Mouse (Mus musculus): Measurements from ENCODE around the gene Actg2. TPM values are rescaled to one million over a fixed set of nuclear protein-coding genes. Genes with fewer than 3 reads are reported as not detected.
A peak's percentile ranks its signal among the peaks of the same experiment; 100 is the strongest.

Gene Actg2
- polyA plus RNA-seq, 1 experiment from 2014 or later: 2.1 TPM

DNA sequence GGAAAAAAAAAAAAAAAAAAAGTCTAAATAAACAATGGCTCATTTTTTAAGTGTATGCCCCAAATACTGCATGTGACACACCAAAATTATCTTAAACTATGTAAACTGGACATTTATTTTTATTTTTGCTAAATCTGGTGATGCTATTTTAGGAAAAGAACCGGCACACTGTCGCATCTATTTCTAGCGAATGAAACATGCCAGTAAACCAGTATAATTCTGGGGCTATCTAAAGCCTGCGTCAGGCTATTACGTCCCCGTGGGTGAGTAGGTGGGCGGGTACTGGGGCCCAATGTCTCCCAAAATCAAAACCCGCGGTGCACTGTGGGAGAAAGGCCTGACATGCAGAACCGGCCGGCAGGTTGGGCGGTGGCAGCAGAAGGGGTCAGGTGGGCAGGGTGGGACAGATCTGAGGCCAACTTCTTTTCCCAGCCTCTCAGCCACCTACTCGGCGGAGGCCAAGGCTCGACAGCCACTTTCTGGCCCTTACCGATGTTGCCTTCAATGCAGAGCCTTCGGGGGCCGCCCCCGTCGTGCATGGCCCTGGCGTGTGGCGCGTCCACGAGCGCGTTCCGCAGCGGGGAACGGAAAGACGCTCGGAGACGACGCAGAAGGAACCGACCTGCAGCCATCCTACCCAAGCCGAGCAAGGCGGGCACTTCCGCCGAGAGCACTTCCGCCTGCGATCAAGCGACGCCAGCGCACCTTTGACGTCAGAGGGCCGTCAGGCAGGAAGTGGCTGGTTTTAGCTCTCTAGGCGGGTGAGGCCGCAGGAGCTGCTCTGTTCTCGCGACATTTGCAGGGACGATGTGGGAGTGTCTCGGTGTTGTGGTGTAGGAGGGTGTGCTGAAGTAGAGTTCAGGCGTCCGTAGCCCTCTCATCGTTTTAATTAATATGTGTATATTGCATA, 29.6 kb downstream of the Actg2 start, which contains the start of gene Dguok:
Gene Dguok (minus strand): TSS at position 712 of the 910 bp plus-strand sequence.
- peak; percentile 99 for DNase-seq (ENCODE audit: low spot score)
- WGBS: under 1% methylated on average over 54 of the region's 54 CpGs
- Histone ChIP-seq H3K9me3 (no peaks in the 10 kb centered on the region), H3K27ac (peak within 1 kb of the TSS; percentile 90), H3K36me3 (0 out of 2 replicates have a peak, but pooled peaks cover 6% of the 10 kb centered on the region), H3K4me1 (replicated peaks) (peaks cover 33% of the 10 kb centered on the region), H3K27me3 (ENCODE audit: insufficient read depth, poor library complexity, severe bottlenecking) (no peaks in the 10 kb centered on the region), H3K4me3 (peak within 1 kb of the TSS; percentile 72)

DNA sequence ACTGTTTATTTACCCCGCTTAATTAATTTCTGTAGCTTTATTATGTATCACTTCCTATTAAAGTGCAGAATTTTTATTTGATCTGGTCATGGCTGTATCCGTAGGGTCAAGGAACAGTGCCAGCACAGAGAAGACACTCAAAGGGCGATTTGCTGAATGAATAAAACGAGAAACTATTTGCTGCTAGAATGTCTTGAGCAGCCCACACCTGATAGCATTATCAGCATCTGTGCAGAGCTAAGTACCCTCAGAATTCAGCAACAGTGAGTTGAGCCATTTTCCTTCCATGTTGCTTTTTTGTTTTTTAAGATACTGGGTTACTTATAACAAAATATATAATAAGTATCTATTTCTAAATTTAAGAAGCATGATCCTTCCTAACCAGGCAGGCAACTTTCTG, 30.5 kb downstream of the Actg2 start:
- Histone ChIP-seq H3K4me3 (peak overlapping the region; percentile 72), H3K9me3 (peaks cover under 1% of the 10 kb centered on the region; the same call in 1 of the 2 replicates), H3K36me3 (peaks cover 10% of the 10 kb centered on the region; the same call in 1 of the 2 replicates), H3K27me3 (ENCODE audit: insufficient read depth, poor library complexity, severe bottlenecking) (no peaks in the 10 kb centered on the region), H3K4me1 (replicated peaks) (peaks cover 33% of the 10 kb centered on the region), H3K27ac (no peak overlapping the region)
- DNase-seq (ENCODE audit: low spot score): no peak
- 93% methylated on average over 4 of the region's 4 CpGs for WGBS

DNA sequence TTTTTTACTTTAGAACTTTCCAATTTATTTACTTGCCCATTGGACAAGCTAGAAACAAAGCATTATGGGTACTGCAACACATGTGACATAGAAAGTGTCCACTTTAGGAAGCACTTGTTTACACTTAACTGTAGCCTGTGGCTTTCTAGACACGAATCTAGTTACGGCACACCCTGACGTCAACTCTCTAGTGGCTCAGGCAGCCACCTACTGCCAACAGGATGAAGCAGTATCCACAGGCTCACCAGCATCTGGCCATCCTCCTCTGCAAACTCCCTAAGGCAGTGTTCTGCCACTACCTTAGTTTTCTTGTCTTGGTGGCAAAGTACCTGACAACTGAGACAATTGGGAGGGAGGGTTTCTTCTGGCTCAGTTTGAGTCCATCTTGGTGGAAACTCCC, 32.7 kb downstream of the Actg2 start:
- Histone ChIP-seq H3K4me1 (replicated peaks) (peaks cover 26% of the 10 kb centered on the region), H3K9me3 (peaks cover 4% of the 10 kb centered on the region; the same call in 1 of the 2 replicates), H3K36me3 (peaks cover 22% of the 10 kb centered on the region; the same call in 1 of the 2 replicates), H3K4me3 (no peak overlapping the region), H3K27me3 (ENCODE audit: insufficient read depth, poor library complexity, severe bottlenecking) (no peaks in the 10 kb centered on the region), H3K27ac (no peak overlapping the region)
- no peak for DNase-seq (ENCODE audit: low spot score)
- WGBS: 86% methylated on average over 3 of the region's 3 CpGs

DNA sequence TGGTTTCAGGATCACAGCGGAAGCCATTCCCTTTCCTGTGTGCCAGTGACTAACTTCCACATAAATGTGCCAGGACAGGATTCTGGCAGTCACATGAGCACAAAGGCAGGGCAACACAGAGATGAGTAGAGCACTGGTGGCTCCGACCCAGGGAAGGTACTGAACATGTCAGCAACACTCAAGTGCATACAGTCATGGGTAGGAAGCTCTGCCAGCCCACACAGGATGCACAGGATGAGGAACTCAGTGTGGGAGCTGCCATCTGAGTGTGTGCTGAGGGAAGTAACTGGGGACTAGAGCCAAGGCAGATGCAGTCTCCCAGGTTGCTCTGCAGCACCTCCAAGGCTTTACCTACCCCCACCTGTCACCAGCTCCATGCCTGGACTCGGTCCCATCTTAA, 33.4 kb downstream of the Actg2 start:
- no peak for DNase-seq (ENCODE audit: low spot score)
- Histone ChIP-seq H3K9me3 (peaks cover 4% of the 10 kb centered on the region; the same call in 1 of the 2 replicates), H3K4me3 (no peak overlapping the region), H3K4me1 (replicated peaks) (peaks cover 23% of the 10 kb centered on the region), H3K27ac (no peak overlapping the region), H3K36me3 (peaks cover 29% of the 10 kb centered on the region; the same call in 1 of the 2 replicates), H3K27me3 (ENCODE audit: insufficient read depth, poor library complexity, severe bottlenecking) (no peaks in the 10 kb centered on the region)
- WGBS: 84% methylated on average over 3 of the region's 3 CpGs

DNA sequence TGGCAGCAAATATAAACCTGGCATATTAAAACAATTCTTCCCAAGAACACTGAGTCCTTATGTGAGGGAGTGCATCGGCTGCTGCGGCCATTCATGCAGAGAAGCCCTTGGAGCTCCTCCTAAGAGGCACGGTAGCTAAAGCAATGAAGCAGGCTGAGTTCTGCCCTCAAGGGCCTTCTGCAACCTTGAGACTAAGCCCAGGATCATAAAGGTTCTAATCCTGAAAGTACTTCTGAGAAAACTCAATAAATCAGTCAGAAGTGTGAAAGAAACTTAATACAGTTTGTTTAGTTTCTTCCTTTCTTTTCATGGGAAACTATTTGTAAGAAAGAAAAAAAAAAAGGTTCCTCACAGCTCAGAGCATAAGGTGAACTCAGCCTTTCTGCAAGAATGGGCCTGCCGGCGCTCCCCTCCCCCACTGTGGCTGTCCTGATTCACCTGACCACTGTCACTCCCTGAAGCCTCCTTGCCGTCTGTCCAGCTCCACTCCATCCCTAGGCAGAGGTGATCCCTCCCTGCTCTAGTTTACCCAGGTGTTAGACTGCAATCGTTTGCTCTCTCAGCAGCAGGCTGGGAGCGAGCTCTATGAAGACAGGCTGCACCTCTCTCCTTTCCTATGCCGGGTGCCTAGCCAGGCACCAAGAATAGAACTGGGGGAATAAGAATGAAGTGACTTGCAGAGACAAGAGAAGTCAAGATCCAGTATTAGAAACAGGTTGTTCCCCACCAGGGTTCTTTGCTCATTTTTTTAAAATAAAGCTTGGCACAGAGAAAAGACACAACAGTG, 34.3 kb downstream of the Actg2 start:
- WGBS: 66% methylated on average over 9 of the region's 9 CpGs

DNA sequence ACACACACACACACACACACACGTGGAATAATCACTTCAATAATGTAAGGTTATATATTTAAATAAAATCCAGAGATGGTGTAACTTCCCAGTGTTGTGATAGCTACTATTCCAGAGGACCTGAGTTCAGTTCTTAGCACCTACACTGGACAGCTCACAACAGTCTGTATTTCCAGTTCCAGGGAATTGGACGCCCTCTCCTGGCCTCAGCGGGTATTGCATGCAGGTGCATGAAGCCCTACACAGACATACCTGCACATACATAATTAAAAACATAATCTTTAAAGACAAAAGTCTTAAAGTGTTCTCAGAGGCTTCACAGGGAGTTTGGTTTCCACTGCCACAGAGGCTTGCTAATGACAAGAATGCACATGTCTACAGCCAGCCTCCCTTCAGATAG, 35.6 kb downstream of the Actg2 start:
- Histone ChIP-seq H3K4me1 (replicated peaks) (peaks cover 8% of the 10 kb centered on the region), H3K27me3 (ENCODE audit: insufficient read depth, poor library complexity, severe bottlenecking) (no peaks in the 10 kb centered on the region), H3K9me3 (peaks cover 4% of the 10 kb centered on the region; the same call in 1 of the 2 replicates), H3K27ac (no peak overlapping the region), H3K36me3 (peaks cover 50% of the 10 kb centered on the region), H3K4me3 (no peak overlapping the region)
- WGBS: 55% methylated on average over 3 of the region's 3 CpGs
- DNase-seq (ENCODE audit: low spot score): no peak

More for the DNA sequence above, 34.3 kb downstream of the Actg2 start:
- no peak for DNase-seq (ENCODE audit: low spot score)
- Histone ChIP-seq H3K4me3 (no peak overlapping the region), H3K27me3 (ENCODE audit: insufficient read depth, poor library complexity, severe bottlenecking) (no peaks in the 10 kb centered on the region), H3K27ac (no peak overlapping the region), H3K9me3 (peaks cover 4% of the 10 kb centered on the region; the same call in 1 of the 2 replicates), H3K4me1 (replicated peaks) (peaks cover 17% of the 10 kb centered on the region), H3K36me3 (peaks cover 39% of the 10 kb centered on the region; the same call in 1 of the 2 replicates)

DNA sequence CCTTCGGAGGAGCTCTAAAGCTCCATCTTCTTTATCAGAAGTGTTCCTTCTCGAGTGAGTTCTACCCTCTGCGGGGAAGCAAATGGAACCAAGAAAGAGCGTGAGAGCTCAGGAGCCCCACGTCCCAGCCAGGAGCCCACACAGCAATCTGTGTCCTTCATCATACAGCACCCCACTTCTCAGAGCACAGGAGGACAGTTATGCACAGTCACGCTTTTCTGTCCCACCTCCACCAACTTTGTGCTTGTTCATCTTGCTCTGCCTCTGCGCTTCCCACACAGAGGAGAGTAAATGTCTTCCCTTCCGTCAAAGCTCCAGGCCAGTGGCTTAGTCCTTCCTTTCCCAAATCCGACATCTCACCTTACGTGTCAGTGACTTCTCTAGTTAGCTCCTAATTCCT, 37.0 kb downstream of the Actg2 start:
- DNase-seq (ENCODE audit: low spot score): no peak
- Histone ChIP-seq H3K27ac (no peak overlapping the region), H3K4me1 (replicated peaks) (0 out of 2 replicates have a peak, but pooled peaks cover 3% of the 10 kb centered on the region), H3K27me3 (ENCODE audit: insufficient read depth, poor library complexity, severe bottlenecking) (no peaks in the 10 kb centered on the region), H3K4me3 (no peak overlapping the region), H3K9me3 (peaks cover 4% of the 10 kb centered on the region; the same call in 1 of the 2 replicates), H3K36me3 (peaks cover 62% of the 10 kb centered on the region)
- 96% methylated on average over 10 of the region's 10 CpGs for WGBS

DNA sequence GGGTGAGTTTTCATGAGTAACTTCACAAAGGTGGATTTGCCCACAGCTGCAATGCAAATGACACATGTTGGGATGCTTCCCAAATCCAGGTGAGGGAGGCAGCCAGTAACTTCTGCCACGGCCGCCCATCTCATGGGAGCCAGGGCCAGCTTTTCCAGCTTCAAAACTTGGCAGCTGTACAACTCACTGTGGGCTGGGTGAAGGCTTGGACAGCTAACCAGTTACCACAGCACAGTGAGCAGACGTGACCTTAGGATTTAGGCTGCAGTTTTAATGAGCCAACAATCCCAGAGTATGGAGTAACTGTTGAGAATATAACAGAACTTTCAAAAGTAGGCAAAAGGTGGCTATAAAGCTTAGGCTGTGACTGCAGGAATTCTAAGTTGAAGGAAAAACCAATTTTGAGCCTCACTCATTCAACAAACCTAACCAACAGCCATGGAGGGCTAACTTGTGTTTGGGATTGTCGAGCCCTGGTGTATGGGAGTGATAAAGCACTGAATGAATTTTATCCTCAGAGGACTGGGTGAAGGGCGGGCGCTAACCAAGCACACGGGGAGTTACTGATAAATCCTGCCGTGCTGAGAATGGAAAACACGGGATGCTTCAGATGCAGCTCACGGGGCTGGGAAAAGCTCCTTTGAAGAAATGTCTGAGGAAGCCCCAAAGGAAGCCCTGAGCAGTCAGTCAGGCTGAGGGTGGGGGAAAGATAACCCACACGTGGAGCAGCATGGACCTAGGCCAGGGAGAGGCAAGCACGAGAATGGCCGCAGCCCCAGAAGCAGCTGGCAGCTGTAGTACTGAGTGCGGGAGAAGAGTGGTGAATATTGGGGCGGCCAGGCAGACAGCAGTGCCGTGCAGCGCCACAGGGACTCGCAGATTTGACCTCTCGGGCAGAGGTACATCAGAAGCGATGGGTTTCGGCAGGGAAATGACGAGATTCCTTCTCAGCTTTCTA, 39.0 kb downstream of the Actg2 start:
- Histone ChIP-seq H3K9me3 (peaks cover 4% of the 10 kb centered on the region; the same call in 1 of the 2 replicates), H3K27me3 (ENCODE audit: insufficient read depth, poor library complexity, severe bottlenecking) (no peaks in the 10 kb centered on the region), H3K27ac (no peak overlapping the region), H3K4me1 (replicated peaks) (0 out of 2 replicates have a peak, but pooled peaks cover 3% of the 10 kb centered on the region), H3K36me3 (peaks cover 69% of the 10 kb centered on the region), H3K4me3 (no peak overlapping the region)
- WGBS: 88% methylated on average over 22 of the region's 22 CpGs
- no peak for DNase-seq (ENCODE audit: low spot score)

DNA sequence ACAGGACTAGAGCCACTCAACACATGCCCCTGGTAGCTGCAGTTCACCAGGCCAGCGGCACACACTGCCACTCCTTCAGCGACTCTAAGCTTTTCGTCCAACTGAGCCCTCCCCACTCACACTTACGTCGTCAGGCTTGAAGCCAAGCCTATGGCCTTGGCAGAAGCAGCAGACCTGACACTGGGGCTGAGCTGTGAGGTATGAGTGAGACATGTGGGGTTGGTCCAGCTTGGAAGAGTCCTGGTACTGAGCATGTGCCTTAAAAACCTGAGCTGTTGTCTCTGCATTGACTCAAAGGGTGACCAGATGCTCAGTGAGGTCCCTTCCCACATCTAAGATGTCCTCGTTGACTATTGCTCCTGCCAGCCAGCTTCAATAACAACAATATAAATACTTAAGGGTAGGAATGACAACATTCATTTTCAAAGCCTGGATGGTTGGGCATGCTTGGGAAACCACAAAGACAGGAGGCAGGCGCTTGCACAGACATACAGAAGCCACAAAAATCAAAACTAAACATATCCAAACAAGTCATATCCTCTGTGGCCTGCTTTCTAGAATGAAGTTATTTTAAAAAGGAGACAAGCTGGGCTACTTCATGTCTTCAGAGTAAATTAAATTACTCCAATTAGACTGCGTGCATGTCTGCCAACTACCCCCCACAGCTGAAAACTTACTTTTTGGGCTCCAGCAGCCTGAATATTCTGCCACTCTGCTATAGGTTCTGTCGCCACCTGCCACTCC, 39.9 kb downstream of the Actg2 start:
- Histone ChIP-seq H3K9me3 (peaks cover 4% of the 10 kb centered on the region; the same call in 1 of the 2 replicates), H3K4me3 (no peak overlapping the region), H3K27me3 (ENCODE audit: insufficient read depth, poor library complexity, severe bottlenecking) (no peaks in the 10 kb centered on the region), H3K27ac (no peak overlapping the region), H3K4me1 (replicated peaks) (no peaks in the 10 kb centered on the region), H3K36me3 (peaks cover 69% of the 10 kb centered on the region)
- DNase-seq (ENCODE audit: low spot score): no peak
- 94% methylated on average over 9 of the region's 9 CpGs for WGBS

DNA sequence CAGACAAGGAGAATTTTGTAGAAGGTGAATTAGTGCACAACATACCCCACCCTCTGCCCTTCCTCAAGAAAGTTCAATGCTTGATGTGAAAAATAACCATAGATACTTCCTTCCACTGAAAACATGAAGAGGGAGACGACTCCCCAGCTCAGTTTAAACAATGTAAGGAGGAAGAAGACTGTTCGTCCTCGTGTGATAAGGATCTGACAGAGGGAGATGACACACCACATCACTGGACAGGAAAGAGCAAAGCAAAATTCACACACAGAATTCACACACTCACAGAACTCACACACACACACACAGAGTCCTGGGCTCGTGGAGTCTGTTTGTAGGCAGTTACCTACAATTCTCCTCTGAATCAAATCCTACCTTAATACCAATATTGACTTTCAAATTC, 45.4 kb downstream of the Actg2 start:
- no peak overlapping the region for H3K4me3 ChIP-seq
- 83% methylated on average over 4 of the region's 4 CpGs for WGBS
- no peaks in the 10 kb centered on the region for H3K4me1 ChIP-seq (replicated peaks)
- DNase-seq (ENCODE audit: low spot score): no peak
- H3K36me3 ChIP-seq: peaks cover 79% of the 10 kb centered on the region
- H3K27ac ChIP-seq: no peak overlapping the region
- H3K27me3 ChIP-seq (ENCODE audit: insufficient read depth, poor library complexity, severe bottlenecking): no peaks in the 10 kb centered on the region
- H3K9me3 ChIP-seq: no peaks in the 10 kb centered on the region

DNA sequence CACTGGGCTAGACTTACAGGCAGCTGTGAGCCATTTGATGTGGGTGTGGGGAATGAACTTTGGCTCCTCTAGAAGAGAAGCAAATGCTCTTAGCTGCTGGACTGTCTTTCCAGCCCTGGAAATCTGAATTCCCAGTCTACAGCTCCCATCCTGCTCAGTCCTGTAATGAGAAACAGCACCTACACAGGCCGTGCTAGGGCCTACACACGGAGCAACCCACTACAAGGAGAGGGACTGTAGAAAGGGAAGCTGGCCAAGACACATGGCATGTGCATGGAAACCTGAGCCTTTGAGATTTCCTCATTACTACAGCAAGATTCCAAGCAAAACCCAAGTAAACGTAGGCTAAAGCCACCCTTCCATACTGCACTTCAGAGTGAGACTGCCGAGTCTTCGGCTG, 47.9 kb downstream of the Actg2 start:
- DNase-seq (ENCODE audit: low spot score): no peak
- H3K9me3 ChIP-seq: no peaks in the 10 kb centered on the region
- H3K27ac ChIP-seq: no peak overlapping the region
- H3K4me3 ChIP-seq: no peak overlapping the region
- H3K27me3 ChIP-seq (ENCODE audit: insufficient read depth, poor library complexity, severe bottlenecking): no peaks in the 10 kb centered on the region
- H3K36me3 ChIP-seq: peaks cover 77% of the 10 kb centered on the region
- WGBS: 94% methylated on average over 5 of the region's 5 CpGs
- no peaks in the 10 kb centered on the region for H3K4me1 ChIP-seq (replicated peaks)

Measured in hindbrain, embryonic 10.5 days (tissue).